Mouse (Mus musculus) midbrain, postnatal 0 days (tissue): ENCODE measurements around the gene 2700081O15Rik. TPM values are rescaled to one million over a fixed set of nuclear protein-coding genes. Genes with fewer than 3 reads are reported as not detected.
"Not testable (repeated sequence)": the region's sequence is repeated elsewhere in the genome, so short reads cannot be mapped to it uniquely, and the experiment has no call there.

Source experiments
- ATAC-seq: fragments of 200-750 bp; cut with Nextera tagmentation; 2 replicates; pipeline ENCODE4 v1.8.0; 2017; ENCODE audit warnings: moderate number of reproducible peaks, mild to moderate bottlenecking, moderate TSS enrichment, moderate library complexity; ENCODE audit not compliant: low FRiP score
- DNase-seq: peaks from one replicate; pipeline ENCODE4 v3.0.0-alpha.2; 2015; ENCODE audit warnings: low spot score
- H3K27ac ChIP-seq: fragments of 300-500 bp; sonication (generic); 2 replicates; pipeline ENCODE4 v1.5.1; 2014; ENCODE audit warnings: low read depth, mild to moderate bottlenecking, low read length, mixed read lengths
- H3K27me3 ChIP-seq: fragments of 300-500 bp; sonication (generic); 2 replicates; pipeline ENCODE4 v1.6.1; 2014; ENCODE audit warnings: low read length, control low read depth, mixed read lengths; ENCODE audit not compliant: insufficient read depth
- H3K36me3 ChIP-seq: fragments of 300-500 bp; sonication (generic); 2 replicates; pipeline ENCODE4 v1.6.1; 2014; ENCODE audit warnings: low read length, control low read depth, mixed read lengths; ENCODE audit not compliant: insufficient read depth
- H3K4me1 ChIP-seq: fragments of 300-500 bp; sonication (generic); 2 replicates; pipeline ENCODE4 v1.6.1; 2014; ENCODE audit warnings: mild to moderate bottlenecking, control low read depth, antibody characterized with exemption, low read length, mixed read lengths; ENCODE audit not compliant: insufficient read depth
- H3K4me2 ChIP-seq: fragments of 300-500 bp; sonication (generic); 2 replicates; pipeline ENCODE4 v1.6.1; 2014; ENCODE audit warnings: low read depth, mild to moderate bottlenecking, low read length, mixed read lengths; ENCODE audit not compliant: poor library complexity, severe bottlenecking
- H3K4me3 ChIP-seq: fragments of 300-500 bp; sonication (generic); 2 replicates; pipeline ENCODE4 v1.5.1; 2014; ENCODE audit warnings: low read depth, mild to moderate bottlenecking, low read length, moderate library complexity
- H3K9ac ChIP-seq: fragments of 300-500 bp; sonication (generic); replicated peaks from 2 replicates; pipeline ENCODE4 v1.6.1; 2014; ENCODE audit warnings: mild to moderate bottlenecking, low read length, moderate library complexity, mixed read lengths; ENCODE audit not compliant: poor library complexity, severe bottlenecking
- H3K9me3 ChIP-seq: fragments of 300-500 bp; sonication (generic); 2 replicates; pipeline ENCODE4 v1.6.1; 2016; ENCODE audit warnings: low read length, control low read depth
- CTCF ChIP-seq: IDR thresholded peaks from 2 replicates; pipeline ENCODE4 v1.5.1; 2016; ENCODE audit warnings: antibody characterized with exemption, mild to moderate bottlenecking
- WGBS: fragments of 180-500 bp; shearing (Covaris S2); extraction: QIAGEN DNeasy Blood & Tissue Kit; methylation state at CpG from one replicate; pipeline ENCODE4 v1.1.7; 2014; 5-methylcytosine and 5-hydroxymethylcytosine counted together
- polyA plus RNA-seq: library from polyadenylated mRNA; unstranded; fragments of >200 nt; fragmentation: Nextera tagmentation; extraction: Ambion mirVana; gene quantifications from 2 replicates; pipeline ENCODE4 v1.2.1, GENCODE M21; 2015
- total RNA-seq: library from RNA; depleted of rRNA; stranded (reverse); fragments of >200 nt; gene quantifications from 2 replicates; pipeline ENCODE4 v1.2.3, GENCODE M21; 2014; rRNA removed

Gene 2700081O15Rik
- total RNA-seq, result 108 and 112 TPM in 2 replicates
- 7.6 and 8.1 TPM in 2 replicates for polyA plus RNA-seq

- H3K4me1 ChIP-seq, result peaks cover 5% of the 10 kb centered on the region
- peak within 1 kb of the TSS; percentile 64 for H3K4me2 ChIP-seq
- ATAC-seq (peak; percentile 25), DNase-seq (peak; percentile 86)
- peak within 1 kb of the TSS; percentile 84 for H3K9ac ChIP-seq
- TF ChIP-seq CTCF, result no peak
- peak within 1 kb of the TSS; percentile 73 for H3K4me3 ChIP-seq
- 1% methylated on average over 78 of the region's 107 CpGs for WGBS
- H3K27ac ChIP-seq, result peak within 1 kb of the TSS; percentile 96
- H3K36me3 ChIP-seq, result no peaks in the 10 kb centered on the region; the same call in 1 of the 2 replicates
- no peaks in the 10 kb centered on the region for H3K27me3 ChIP-seq
- no peaks in the 10 kb centered on the region for H3K9me3 ChIP-seq
Observed at GRCm38 (mm10) chr19:7416834-7417735, at the start of gene 2700081O15Rik. 2700081O15Rik (plus strand) TSS chr19:7417625.

- not testable (repeated sequence) for H3K9me3 ChIP-seq, H3K27ac ChIP-seq, H3K9ac ChIP-seq, DNase-seq, H3K4me3 ChIP-seq, H3K4me2 ChIP-seq, ATAC-seq, H3K27me3 ChIP-seq, H3K4me1 ChIP-seq
- peaks cover 50% of the 10 kb centered on the region for H3K36me3 ChIP-seq
- WGBS, result 84% methylated on average over 4 of the region's 4 CpGs
Observed at GRCm38 (mm10) chr19:7369469-7369868, 48.0 kb upstream of the 2700081O15Rik start.

GRCm38 (mm10) chr19:7374491-7374890, 42.9 kb upstream of the 2700081O15Rik start:
- no peak overlapping the region for H3K27ac ChIP-seq
- no peaks in the 10 kb centered on the region for H3K9me3 ChIP-seq
- H3K4me2 ChIP-seq, result no peak overlapping the region
- no peak; the same call in 1 of the 2 replicates for ATAC-seq
- H3K27me3 ChIP-seq, result no peaks in the 10 kb centered on the region
- no peak for DNase-seq
- H3K36me3 ChIP-seq, result peaks cover 47% of the 10 kb centered on the region
- H3K9ac ChIP-seq, result no peak overlapping the region
- H3K4me3 ChIP-seq, result no peak overlapping the region
- WGBS, result 99% methylated on average over 8 of the region's 8 CpGs
- H3K4me1 ChIP-seq, result no peaks in the 10 kb centered on the region
- TF ChIP-seq CTCF, result no peak

GRCm38 (mm10) chr19:7377639-7378038, 39.8 kb upstream of the 2700081O15Rik start:
- H3K4me2 ChIP-seq, result no peak overlapping the region
- no peak overlapping the region for H3K27ac ChIP-seq
- H3K9me3 ChIP-seq, result no peaks in the 10 kb centered on the region
- ATAC-seq, result no peak
- no peak overlapping the region for H3K4me3 ChIP-seq
- no peaks in the 10 kb centered on the region for H3K27me3 ChIP-seq
- H3K36me3 ChIP-seq, result peaks cover 24% of the 10 kb centered on the region
- H3K4me1 ChIP-seq, result peaks cover 7% of the 10 kb centered on the region; the same call in 1 of the 2 replicates
- TF ChIP-seq CTCF, result no peak
- H3K9ac ChIP-seq, result no peak overlapping the region
- WGBS, result 73% methylated on average over 2 of the region's 2 CpGs
- DNase-seq, result no peak

GRCm38 (mm10) chr19:7381906-7382247, 35.5 kb upstream of the 2700081O15Rik start:
- 2% methylated on average over 8 of the region's 8 CpGs for WGBS
- TF ChIP-seq CTCF, result no peak
- ATAC-seq, result no peak
- Histone ChIP-seq H3K9me3 (no peaks in the 10 kb centered on the region), H3K27me3 (no peaks in the 10 kb centered on the region), H3K4me2 (peak overlapping the region; percentile 78), H3K36me3 (no peaks in the 10 kb centered on the region), H3K9ac (peak overlapping the region; percentile 87), H3K4me1 (peaks cover 7% of the 10 kb centered on the region; the same call in 1 of the 2 replicates), H3K4me3 (peak overlapping the region; percentile 93), H3K27ac (peak overlapping the region; percentile 92)
- no peak for DNase-seq
